Mouse (Mus musculus): Measurements from ENCODE around the gene Tmcc3.

Tmcc3 gene

GRCm38 (mm10) chr10:94311511-94312006 lies at the start of gene Tmcc3:
Gene Tmcc3 (plus strand): TSS chr10:94311949.
- no peak for DNase-seq (ENCODE audit: low spot score)

- DNase-seq (ENCODE audit: low spot score) = no peak
These were observed 49.1 kb upstream of the Tmcc3 start for GRCm38 (mm10) chr10:94262646-94263045.

DNA sequence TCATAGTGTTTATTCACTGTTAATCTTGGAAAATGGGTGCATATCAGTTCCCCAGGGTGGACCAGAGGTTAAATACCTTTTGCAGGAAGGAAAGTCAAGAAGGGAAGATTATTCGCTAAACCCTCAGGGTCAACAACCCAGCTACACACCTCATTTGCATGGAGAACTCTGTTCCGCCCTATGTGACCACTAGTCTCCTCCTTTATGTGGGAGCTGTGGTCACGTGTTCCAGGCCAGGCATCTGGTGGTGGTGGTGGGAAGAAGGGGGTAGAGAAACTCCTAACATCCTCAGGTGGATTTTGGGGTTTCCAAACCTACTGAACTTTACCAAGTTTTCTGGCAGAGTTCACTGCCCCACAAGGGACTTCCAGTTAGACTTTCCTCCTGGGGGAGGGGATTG lies 48.5 kb upstream of the Tmcc3 start:
- no peak for DNase-seq (ENCODE audit: low spot score)

DNA sequence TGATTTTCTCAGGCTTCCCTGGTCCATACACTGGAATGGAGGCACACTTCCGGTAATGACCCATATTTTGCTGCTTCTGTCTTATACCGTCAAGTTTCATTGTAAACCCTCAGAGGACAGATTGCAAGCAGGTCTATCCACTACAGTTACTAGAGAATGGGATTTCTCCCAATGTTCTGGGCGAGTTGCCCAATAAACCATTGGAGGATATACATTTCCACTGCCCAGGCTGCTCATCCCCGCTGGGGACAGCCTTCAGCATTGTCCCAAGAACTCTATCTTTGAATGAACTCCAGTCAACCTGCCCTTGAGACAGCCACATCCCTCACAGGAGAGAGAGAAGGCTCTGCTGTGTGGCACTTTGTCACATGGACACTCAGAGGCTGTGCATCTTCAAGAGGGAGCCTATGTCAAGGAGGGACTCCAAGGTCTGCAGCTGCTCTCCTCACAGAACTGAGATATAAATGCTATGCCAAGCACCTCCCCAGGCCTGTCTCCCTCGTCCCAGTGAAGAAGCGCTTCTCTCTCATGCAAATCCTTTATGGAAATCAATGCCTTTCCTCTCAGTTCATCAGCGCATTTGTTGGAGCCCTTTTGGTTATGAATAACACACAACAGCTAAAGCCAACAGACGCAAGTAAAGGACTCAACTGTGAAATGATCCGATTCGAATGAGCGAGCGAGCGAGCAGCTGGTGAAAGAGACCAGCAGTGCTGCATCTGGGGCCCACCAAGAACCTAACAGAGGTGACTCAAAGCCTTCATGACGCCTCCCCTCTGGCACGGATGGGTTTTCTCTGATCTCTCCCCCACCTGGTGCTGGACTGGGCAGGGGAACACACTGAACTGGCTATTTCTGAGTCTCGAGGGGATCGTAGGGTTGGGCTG lies 45.9 kb upstream of the Tmcc3 start:
- DNase-seq (ENCODE audit: low spot score) = no peak

DNA sequence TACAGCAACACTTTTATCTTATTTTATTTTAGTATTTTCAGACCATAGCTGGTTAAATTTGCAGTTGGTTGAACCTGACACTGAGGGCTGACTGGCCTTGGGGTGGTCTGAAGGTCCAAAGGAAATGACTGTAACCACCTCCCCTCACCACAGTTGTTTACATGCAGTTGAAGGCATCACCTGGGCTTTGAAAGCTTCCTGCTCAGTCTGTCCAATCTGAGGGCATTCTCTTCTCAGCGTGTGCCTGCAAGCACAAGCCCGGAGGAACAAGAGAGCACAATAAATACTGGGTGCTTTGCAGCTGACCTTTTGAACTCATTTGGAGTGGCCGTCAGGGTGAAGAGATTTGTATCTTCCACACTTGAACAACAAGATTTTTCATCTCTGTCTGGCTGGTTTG lies 36.4 kb upstream of the Tmcc3 start:
- DNase-seq (ENCODE audit: low spot score) = no peak

- DNase-seq (ENCODE audit: low spot score) = no peak
These were observed 35.2 kb upstream of the Tmcc3 start for GRCm38 (mm10) chr10:94276511-94276910.

DNA sequence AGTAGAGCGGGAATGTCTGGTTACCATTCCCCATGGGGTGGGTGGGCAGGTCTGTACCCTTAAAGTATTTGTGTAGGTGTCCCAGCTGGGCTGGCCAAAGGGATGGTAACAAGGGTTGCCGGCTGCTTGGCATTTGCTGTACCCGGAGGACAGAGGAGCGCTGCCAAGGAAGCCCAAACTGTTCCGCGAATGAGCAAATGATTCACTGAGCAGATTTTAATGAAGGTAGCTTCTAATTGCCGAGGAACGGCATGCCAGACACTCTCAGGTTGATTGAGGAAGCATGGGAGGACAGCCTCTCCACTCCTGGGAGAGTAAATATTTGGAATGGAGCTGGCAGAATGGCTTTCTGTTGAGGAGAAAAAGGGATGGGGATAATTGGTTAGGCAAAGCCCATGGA lies 29.6 kb upstream of the Tmcc3 start:
- no peak for DNase-seq (ENCODE audit: low spot score)

DNA sequence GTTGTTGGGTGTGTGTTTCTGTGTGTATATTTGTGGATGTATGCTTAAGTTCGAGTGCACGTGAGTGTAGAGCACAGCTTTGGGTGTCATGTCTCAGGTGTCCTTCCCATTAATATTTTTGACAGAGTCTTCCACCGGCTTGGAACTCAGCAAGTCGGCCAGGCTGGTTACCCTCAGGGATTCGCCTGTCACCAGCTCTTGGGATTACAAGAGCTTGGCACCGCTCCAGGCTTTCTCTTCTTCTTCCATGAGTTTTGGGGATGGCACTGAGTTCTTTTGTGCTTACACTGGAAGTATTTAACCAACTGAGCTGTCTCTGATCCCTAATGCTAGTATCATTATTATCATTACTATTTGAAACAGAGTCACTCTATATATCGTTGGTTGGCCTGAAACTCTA lies 29.0 kb upstream of the Tmcc3 start:
- no peak for DNase-seq (ENCODE audit: low spot score)

DNA sequence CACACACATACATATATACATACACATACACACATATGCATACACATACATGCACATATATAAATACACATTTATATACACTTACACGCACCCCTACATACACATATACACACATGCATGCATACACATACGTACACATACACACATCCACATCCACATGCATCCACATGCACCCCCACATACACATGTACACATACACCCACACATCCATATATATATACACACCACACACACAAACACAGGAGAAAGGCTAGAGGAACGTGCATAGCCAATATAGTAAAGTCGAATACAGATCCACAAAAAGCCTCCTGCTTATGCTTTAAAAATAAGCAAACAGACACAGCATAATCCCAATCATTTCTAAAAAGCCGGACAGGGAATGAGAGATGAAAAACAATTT lies 17.3 kb upstream of the Tmcc3 start:
- no peak for DNase-seq (ENCODE audit: low spot score)

GRCm38 (mm10) chr10:94294933-94295750 lies 16.6 kb upstream of the Tmcc3 start:
- DNase-seq (ENCODE audit: low spot score) = no peak

GRCm38 (mm10) chr10:94295923-94296605 lies 15.7 kb upstream of the Tmcc3 start:
- DNase-seq (ENCODE audit: low spot score) = no peak

- DNase-seq (ENCODE audit: low spot score) = no peak
These were observed 13.3 kb upstream of the Tmcc3 start, which contains the start of gene Gm4792 for GRCm38 (mm10) chr10:94298471-94298870. Gene Gm4792 (minus strand): TSS chr10:94298703.

DNA sequence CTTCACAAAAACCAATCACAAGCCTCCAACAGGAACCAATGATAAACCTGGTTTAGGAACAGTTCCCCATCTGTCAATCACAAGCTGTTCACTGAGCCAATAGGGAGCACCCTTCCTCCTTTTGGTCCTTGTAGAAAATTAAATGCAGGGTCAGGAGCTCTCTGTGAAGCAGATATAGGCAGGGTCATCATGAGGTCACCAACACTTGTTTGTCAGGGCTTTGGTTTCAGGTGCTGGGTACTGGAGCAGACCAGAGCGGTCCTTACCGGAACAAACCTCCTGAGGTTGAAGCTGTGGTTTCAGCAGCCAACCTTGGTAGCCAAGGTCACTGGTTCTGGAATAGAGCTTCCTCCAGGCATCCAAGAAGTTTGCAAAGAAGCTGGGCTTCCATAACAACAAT lies 12.4 kb upstream of the Tmcc3 start:
- DNase-seq (ENCODE audit: low spot score) = no peak

DNA sequence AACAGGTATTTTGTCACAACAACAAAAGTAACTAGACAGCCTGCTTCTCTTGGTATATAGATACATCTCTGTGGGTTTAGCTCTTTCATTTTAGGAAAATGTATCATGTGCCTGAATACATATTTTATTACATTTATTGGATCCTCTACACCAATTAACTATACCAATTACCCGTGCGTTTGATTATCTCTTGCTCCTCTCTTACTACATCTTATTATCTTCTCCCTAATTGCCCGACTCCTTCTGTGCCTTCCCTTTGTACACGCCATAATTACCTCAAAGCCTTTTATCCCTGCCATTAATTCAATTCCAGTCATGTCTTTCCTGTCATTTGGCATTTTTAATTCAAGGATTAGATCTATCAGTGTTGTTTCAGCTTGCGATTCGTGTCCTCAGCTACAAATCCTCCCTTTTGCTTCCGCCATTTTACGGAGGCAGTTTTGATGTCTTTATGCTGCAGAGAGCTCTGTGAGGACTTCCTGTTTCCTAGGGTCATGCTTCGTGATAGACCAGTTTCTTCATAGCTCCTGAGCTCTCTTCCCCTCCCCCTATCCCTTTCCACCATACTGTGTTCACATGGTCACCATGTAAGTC lies 7.6 kb upstream of the Tmcc3 start:
- DNase-seq (ENCODE audit: low spot score) = no peak

- no peak for DNase-seq (ENCODE audit: low spot score)
These were observed 6.2 kb upstream of the Tmcc3 start for GRCm38 (mm10) chr10:94305526-94305925.

- DNase-seq (ENCODE audit: low spot score) = no peak
These were observed 1.1 kb upstream of the Tmcc3 start for GRCm38 (mm10) chr10:94310499-94311267.

GRCm38 (mm10) chr10:94312007-94312715 lies 412 bp downstream of the Tmcc3 start:
- DNase-seq (ENCODE audit: low spot score) = peak; percentile 17

GRCm38 (mm10) chr10:94313146-94313545 lies 1.4 kb downstream of the Tmcc3 start:
- no peak for DNase-seq (ENCODE audit: low spot score)

DNA sequence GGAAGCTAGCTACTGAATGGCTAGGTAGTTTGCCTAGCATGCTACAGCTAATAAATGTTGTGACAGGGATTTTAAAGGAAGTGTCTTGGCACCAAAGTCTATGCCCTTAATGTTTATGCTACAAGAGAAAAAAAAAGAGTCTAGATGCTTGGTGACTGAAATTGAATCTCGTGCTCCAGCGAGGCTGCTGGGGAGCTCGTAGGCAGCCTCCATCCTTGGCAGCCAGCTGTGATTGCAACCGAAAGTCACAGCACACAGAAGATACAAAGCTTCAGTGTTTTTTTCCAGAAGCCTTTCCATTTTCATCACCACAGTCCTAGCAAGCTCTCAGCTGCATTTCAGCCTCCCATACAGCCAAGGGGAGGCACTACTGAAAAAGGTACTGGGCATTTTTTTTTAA lies 6.8 kb downstream of the Tmcc3 start:
- DNase-seq (ENCODE audit: low spot score) = no peak

GRCm38 (mm10) chr10:94329962-94330361 lies 18.2 kb downstream of the Tmcc3 start:
- DNase-seq (ENCODE audit: low spot score) = no peak

All from yolk sac, embryonic 10.5 days (tissue).